Mouse (Mus musculus) c-Kit-negative CD71-positive TER-119-positive erythroid progenitor cells, embryonic 14.5 days (primary cell): Measurements from ENCODE around the gene Olfr599.
"Not testable (repeated sequence)": the region's sequence is repeated elsewhere in the genome, so short reads cannot be mapped to it uniquely, and the experiment has no call there.

Experiments used
- DNase-seq: peaks from one replicate; pipeline ENCODE4 v3.0.0-alpha.2; 2013; ENCODE audit warnings: low read depth, low spot score

Olfr599 gene

GRCm38 (mm10) chr7:103335617-103336016 is at the start of gene Olfr599:
Olfr599 (plus strand) TSS chr7:103335917.
- DNase-seq = no peak

- DNase-seq = not testable (repeated sequence)
Measured at GRCm38 (mm10) chr7:103305348-103305747, 30.4 kb upstream of the Olfr599 start, which contains the start of gene Olfr596. Olfr596 (plus strand) TSS chr7:103305648.

GRCm38 (mm10) chr7:103316015-103316414 is 19.7 kb upstream of the Olfr599 start, which contains the start of gene Olfr597:
Olfr597 (plus strand) TSS chr7:103316315.
- DNase-seq = not testable (repeated sequence)

GRCm38 (mm10) chr7:103323268-103323667 is 12.4 kb upstream of the Olfr599 start, which contains the start of gene Olfr598:
Olfr598 (plus strand) TSS chr7:103323568.
- DNase-seq = no peak

- DNase-seq = no peak
Measured at GRCm38 (mm10) chr7:103349569-103349968, 13.9 kb downstream of the Olfr599 start, which contains the start of gene Olfr600. Olfr600 (minus strand) TSS chr7:103349669.

GRCm38 (mm10) chr7:103362555-103362954 is 26.8 kb downstream of the Olfr599 start, which contains the start of gene Olfr601:
Olfr601 (minus strand) TSS chr7:103362655.
- DNase-seq = no peak

GRCm38 (mm10) chr7:103386077-103386476 is 50.4 kb downstream of the Olfr599 start, which contains the start of gene Olfr603:
Olfr603 (minus strand) TSS chr7:103386177.
- no peak for DNase-seq
